Mouse (Mus musculus): ENCODE measurements around the gene Pam16. TPM values are rescaled to one million over a fixed set of nuclear protein-coding genes. Genes with fewer than 3 reads are reported as not detected.
A peak's percentile ranks its signal among the peaks of the same experiment; 100 is the strongest.

Gene Pam16
- polyA plus RNA-seq, 1 experiment from 2014 or later = 193 TPM

DNA sequence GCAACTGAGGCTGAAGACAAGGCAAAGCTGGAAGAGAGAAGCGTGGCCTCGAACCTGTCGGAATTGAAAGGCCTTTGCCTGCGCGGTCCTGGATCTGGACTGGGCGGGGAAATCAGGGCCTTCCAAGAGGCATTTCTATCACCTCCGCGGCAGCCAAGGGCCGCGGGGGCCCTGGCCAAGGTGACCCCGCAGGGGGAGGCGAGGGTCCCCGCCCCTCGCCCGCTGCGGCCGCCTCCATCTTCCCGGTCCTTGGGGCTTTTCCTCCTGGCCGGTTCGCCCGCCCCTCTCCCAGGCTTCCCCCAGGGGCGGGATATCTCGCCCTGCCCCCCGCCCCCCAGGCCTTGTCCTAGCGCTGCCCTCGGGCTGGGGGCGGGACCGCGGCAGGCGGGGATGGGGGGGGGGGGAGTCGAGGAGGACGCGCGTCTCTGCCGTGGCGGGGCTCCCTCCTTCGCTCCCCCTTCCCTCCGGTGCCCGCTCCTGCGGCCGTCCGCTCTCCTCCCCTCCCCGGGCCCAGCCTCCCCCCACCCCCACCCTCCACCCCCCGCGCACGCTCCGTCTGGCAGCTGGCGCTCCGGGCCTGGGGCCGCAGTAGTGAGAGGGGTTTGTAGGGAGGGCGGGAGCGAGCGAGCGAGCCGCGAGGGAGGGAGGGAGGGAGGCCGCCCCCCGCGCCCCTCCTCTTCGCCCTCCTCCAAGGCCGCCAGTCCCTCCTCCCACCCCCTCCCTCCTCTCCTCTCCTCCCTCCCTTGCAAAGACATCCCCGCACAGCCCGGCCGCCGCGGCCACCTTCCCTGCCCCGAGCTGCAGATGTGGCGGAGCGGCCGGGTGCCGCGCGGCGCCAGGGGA, 30.6 kb downstream of the Pam16 start, which contains the start of gene Glis2:
TSS of gene Glis2 (plus strand) at position 743 of the 843 bp plus-strand sequence.
- DNase-seq (ENCODE audit: low spot score) = peak; percentile 77
- no peaks in the 10 kb centered on the region for H3K9me3 ChIP-seq (ENCODE audit: control insufficient read depth, low read length)
- ATAC-seq (ENCODE audit: low FRiP score) = peak; percentile 89
- H3K36me3 ChIP-seq (replicated peaks; ENCODE audit: control insufficient read depth, insufficient read depth) = peaks cover 6% of the 10 kb centered on the region; the same call in 1 of the 2 replicates
- peak within 1 kb of the TSS; percentile 98 for H3K9ac ChIP-seq
- H3K4me1 ChIP-seq (replicated peaks; ENCODE audit: control insufficient read depth, insufficient read depth, low read length) = peaks cover 50% of the 10 kb centered on the region
- H3K27me3 ChIP-seq (ENCODE audit: control insufficient read depth, insufficient read depth, low read length) = no peaks in the 10 kb centered on the region
- under 1% methylated on average over 22 of the region's 74 CpGs for WGBS
- peak within 1 kb of the TSS; percentile 87 for H3K4me3 ChIP-seq (replicated peaks; ENCODE audit: low read length)
- H3K27ac ChIP-seq = peak within 1 kb of the TSS; percentile 94
- peak within 1 kb of the TSS; percentile 91 for H3K4me2 ChIP-seq (replicated peaks)

- H3K36me3 ChIP-seq (replicated peaks; ENCODE audit: control insufficient read depth, insufficient read depth) = peaks cover 6% of the 10 kb centered on the region; the same call in 1 of the 2 replicates
- no peaks in the 10 kb centered on the region for H3K27me3 ChIP-seq (ENCODE audit: control insufficient read depth, insufficient read depth, low read length)
- H3K4me2 ChIP-seq (replicated peaks) = peak overlapping the region; percentile 91
- peak overlapping the region; percentile 94 for H3K27ac ChIP-seq
- no peak for ATAC-seq (ENCODE audit: low FRiP score)
- peak overlapping the region; percentile 87 for H3K4me3 ChIP-seq (replicated peaks; ENCODE audit: low read length)
- H3K4me1 ChIP-seq (replicated peaks; ENCODE audit: control insufficient read depth, insufficient read depth, low read length) = peaks cover 40% of the 10 kb centered on the region
- H3K9ac ChIP-seq = peak overlapping the region; percentile 98
- peak; percentile 76 for DNase-seq (ENCODE audit: low spot score)
- WGBS = 11% methylated on average over 32 of the region's 32 CpGs
- H3K9me3 ChIP-seq (ENCODE audit: control insufficient read depth, low read length) = no peaks in the 10 kb centered on the region
Measured at GRCm38 (mm10) chr16:4592909-4593875, 31.6 kb downstream of the Pam16 start.

GRCm38 (mm10) chr16:4590236-4590635, 34.6 kb downstream of the Pam16 start:
- DNase-seq (ENCODE audit: low spot score) = peak; percentile 82
- no peak for ATAC-seq (ENCODE audit: low FRiP score)
- Histone ChIP-seq H3K27ac (no peak overlapping the region), H3K9me3 (ENCODE audit: control insufficient read depth, low read length) (no peaks in the 10 kb centered on the region), H3K27me3 (ENCODE audit: control insufficient read depth, insufficient read depth, low read length) (no peaks in the 10 kb centered on the region), H3K4me2 (replicated peaks) (no peak overlapping the region), H3K9ac (no peak overlapping the region), H3K4me1 (replicated peaks; ENCODE audit: control insufficient read depth, insufficient read depth, low read length) (peaks cover 24% of the 10 kb centered on the region), H3K4me3 (replicated peaks; ENCODE audit: low read length) (no peak overlapping the region), H3K36me3 (replicated peaks; ENCODE audit: control insufficient read depth, insufficient read depth) (peaks cover 6% of the 10 kb centered on the region; the same call in 1 of the 2 replicates)
- 98% methylated on average over 9 of the region's 9 CpGs for WGBS

- no peak for DNase-seq (ENCODE audit: low spot score)
- no peak for ATAC-seq (ENCODE audit: low FRiP score)
- Histone ChIP-seq H3K27me3 (ENCODE audit: control insufficient read depth, insufficient read depth, low read length) (no peaks in the 10 kb centered on the region), H3K4me3 (replicated peaks; ENCODE audit: low read length) (no peak overlapping the region), H3K27ac (peak overlapping the region; percentile 65; the same call in 1 of the 2 replicates), H3K9ac (no peak overlapping the region), H3K4me1 (replicated peaks; ENCODE audit: control insufficient read depth, insufficient read depth, low read length) (peaks cover 12% of the 10 kb centered on the region), H3K9me3 (ENCODE audit: control insufficient read depth, low read length) (no peaks in the 10 kb centered on the region), H3K4me2 (replicated peaks) (no peak overlapping the region), H3K36me3 (replicated peaks; ENCODE audit: control insufficient read depth, insufficient read depth) (peaks cover 6% of the 10 kb centered on the region; the same call in 1 of the 2 replicates)
- 49% methylated on average over 5 of the region's 5 CpGs for WGBS
Measured at GRCm38 (mm10) chr16:4587516-4588210, 37.1 kb downstream of the Pam16 start.

DNA sequence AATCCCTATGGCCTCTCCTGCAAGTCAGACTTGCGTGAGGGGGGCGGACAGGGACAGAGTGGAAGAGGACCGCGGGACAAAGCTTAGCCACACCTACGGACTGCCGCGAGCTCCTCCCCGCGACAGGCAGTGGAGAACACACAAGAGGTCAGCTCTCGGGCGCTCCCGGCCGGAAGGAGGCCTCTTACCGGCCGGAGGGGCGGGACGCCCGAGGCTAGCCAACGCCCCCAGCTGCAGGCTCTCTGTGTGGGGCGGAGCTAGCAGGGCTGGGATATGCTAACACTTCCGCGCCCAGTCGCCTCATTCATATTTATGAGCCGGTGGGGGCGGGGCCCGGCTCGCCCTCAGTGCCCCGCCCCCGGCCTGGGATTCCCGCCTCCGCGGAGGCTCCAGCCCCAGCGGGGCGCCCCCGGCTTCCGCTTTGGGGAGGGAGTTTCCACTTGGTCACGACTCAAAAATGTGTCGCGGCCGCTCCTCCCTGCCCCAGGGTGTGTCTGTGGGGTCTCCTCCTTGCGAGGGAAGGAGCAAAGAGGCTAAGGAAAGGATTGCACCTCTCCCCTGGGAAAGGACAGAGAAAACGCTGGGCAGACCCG, 38.2 kb downstream of the Pam16 start:
- Histone ChIP-seq H3K27me3 (ENCODE audit: control insufficient read depth, insufficient read depth, low read length) (no peaks in the 10 kb centered on the region), H3K4me1 (replicated peaks; ENCODE audit: control insufficient read depth, insufficient read depth, low read length) (peaks cover 12% of the 10 kb centered on the region; the same call in 1 of the 2 replicates), H3K4me2 (replicated peaks) (peak overlapping the region; percentile 74), H3K4me3 (replicated peaks; ENCODE audit: low read length) (peak overlapping the region; percentile 44), H3K36me3 (replicated peaks; ENCODE audit: control insufficient read depth, insufficient read depth) (peaks cover 6% of the 10 kb centered on the region; the same call in 1 of the 2 replicates), H3K27ac (peak overlapping the region; percentile 65), H3K9ac (peak overlapping the region; percentile 62), H3K9me3 (ENCODE audit: control insufficient read depth, low read length) (no peaks in the 10 kb centered on the region)
- ATAC-seq (ENCODE audit: low FRiP score) (peak; percentile 96), DNase-seq (ENCODE audit: low spot score) (peak; percentile 90)
- 0% methylated on average over 41 of the region's 43 CpGs for WGBS

GRCm38 (mm10) chr16:4585642-4586530, 38.9 kb downstream of the Pam16 start:
- ATAC-seq (ENCODE audit: low FRiP score) (peak; percentile 36), DNase-seq (ENCODE audit: low spot score) (peak; percentile 36)
- H3K9ac ChIP-seq = peak overlapping the region; percentile 62
- WGBS = 13% methylated on average over 14 of the region's 14 CpGs
- H3K4me2 ChIP-seq (replicated peaks) = peak overlapping the region; percentile 74
- peak overlapping the region; percentile 44 for H3K4me3 ChIP-seq (replicated peaks; ENCODE audit: low read length)
- no peaks in the 10 kb centered on the region for H3K9me3 ChIP-seq (ENCODE audit: control insufficient read depth, low read length)
- H3K27me3 ChIP-seq (ENCODE audit: control insufficient read depth, insufficient read depth, low read length) = no peaks in the 10 kb centered on the region
- H3K4me1 ChIP-seq (replicated peaks; ENCODE audit: control insufficient read depth, insufficient read depth, low read length) = peaks cover 12% of the 10 kb centered on the region; the same call in 1 of the 2 replicates
- H3K36me3 ChIP-seq (replicated peaks; ENCODE audit: control insufficient read depth, insufficient read depth) = peaks cover 6% of the 10 kb centered on the region; the same call in 1 of the 2 replicates
- H3K27ac ChIP-seq = peak overlapping the region; percentile 65

DNA sequence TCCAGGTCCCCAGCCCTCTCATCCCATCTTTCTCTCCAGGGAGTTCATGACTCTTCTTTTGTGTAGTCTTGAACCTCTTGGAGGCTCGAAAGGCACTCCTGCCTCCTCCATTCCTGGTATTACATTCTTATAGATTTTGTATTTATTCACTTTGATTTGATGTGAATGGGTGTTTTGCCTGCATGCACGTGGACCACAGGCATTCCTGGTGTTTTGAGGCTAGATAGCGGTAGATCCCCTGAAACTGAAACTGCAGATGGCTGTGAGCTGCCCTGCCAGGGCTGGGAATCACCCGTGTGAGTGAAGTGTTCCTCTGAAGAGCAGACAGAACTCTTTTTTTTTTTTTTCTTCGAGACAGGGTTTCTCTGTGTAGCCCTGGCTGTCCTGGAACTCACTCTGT, 40.4 kb downstream of the Pam16 start:
- no peak overlapping the region for H3K4me2 ChIP-seq (replicated peaks)
- H3K9ac ChIP-seq = no peak overlapping the region
- no peak for ATAC-seq (ENCODE audit: low FRiP score)
- no peaks in the 10 kb centered on the region for H3K36me3 ChIP-seq (replicated peaks; ENCODE audit: control insufficient read depth, insufficient read depth)
- H3K4me3 ChIP-seq (replicated peaks; ENCODE audit: low read length) = no peak overlapping the region
- H3K9me3 ChIP-seq (ENCODE audit: control insufficient read depth, low read length) = no peaks in the 10 kb centered on the region
- peaks cover 12% of the 10 kb centered on the region; the same call in 1 of the 2 replicates for H3K4me1 ChIP-seq (replicated peaks; ENCODE audit: control insufficient read depth, insufficient read depth, low read length)
- no peak overlapping the region for H3K27ac ChIP-seq
- no peaks in the 10 kb centered on the region for H3K27me3 ChIP-seq (ENCODE audit: control insufficient read depth, insufficient read depth, low read length)
- DNase-seq (ENCODE audit: low spot score) = no peak
- 80% methylated on average over 5 of the region's 5 CpGs for WGBS

All from hindbrain, embryonic 14.5 days (tissue).